Mouse (Mus musculus): ENCODE results near the gene 1700021F05Rik. TPM values are rescaled to one million over a fixed set of nuclear protein-coding genes. Genes with fewer than 3 reads are reported as not detected.

1700021F05Rik gene
- polyA plus RNA-seq, 1 experiment = 10.1 TPM

- no peak for TF ChIP-seq GATA1 (IDR thresholded peaks at IDR 0.05; ENCODE audit: low read length)
Observed at GRCm38 (mm10) chr10:43478751-43479435, 61.9 kb downstream of the 1700021F05Rik start, which contains the start of gene Bend3. Gene Bend3 (plus strand): TSS chr10:43478831.

DNA sequence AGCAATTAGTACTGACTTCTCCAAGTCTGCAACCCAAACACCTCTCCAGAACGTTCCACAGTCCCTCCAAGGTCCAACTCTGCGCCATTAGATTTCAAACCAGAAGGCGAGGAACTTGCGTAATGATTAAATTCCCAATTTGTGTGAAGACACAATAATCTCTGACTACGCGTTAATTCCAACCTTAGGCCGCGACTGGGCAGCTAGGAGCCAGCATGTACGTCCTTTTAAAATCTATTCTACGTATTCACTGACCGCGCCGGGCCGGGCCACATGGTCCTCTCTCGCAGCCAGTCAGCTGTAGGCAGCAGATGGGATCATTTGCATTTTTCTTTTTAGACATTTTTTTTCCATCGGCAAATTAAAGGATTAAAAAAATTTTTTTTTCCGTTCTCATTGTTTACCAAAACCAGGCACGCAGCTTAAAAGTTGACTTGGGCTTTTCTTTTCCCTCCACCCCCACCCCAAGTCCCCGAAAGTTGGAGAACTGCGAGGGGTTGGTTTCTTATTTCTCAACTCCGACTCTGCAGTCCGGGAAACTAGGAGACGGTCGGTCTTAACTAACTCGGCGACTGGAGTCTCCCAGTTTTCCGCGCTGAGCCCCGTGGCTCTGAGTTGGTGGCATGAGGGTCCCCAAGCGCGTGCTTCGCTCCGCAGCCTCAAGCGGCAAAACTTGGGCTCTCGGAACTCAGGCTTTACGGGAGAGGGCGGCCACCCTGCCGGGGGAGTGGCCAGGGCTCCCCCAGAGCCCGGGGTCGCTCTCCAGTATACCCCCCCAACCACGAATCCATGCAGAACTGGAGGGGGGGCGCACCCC, 62.7 kb downstream of the 1700021F05Rik start:
- no peak for TF ChIP-seq GATA1 (IDR thresholded peaks at IDR 0.05; ENCODE audit: low read length)

GRCm38 (mm10) chr10:43477459-43477858, 63.3 kb downstream of the 1700021F05Rik start:
- TF ChIP-seq GATA1 (IDR thresholded peaks at IDR 0.05; ENCODE audit: low read length) = no peak

- no peak for TF ChIP-seq GATA1 (IDR thresholded peaks at IDR 0.05; ENCODE audit: low read length)
Observed at GRCm38 (mm10) chr10:43475376-43475775, 65.4 kb downstream of the 1700021F05Rik start.

Other genes starting within 250 kb of the 1700021F05Rik start
- 7.4 and 7.5 TPM in 2 replicates for gene Bend3, start 62.2 kb downstream of the 1700021F05Rik start, polyA plus RNA-seq (2012)
- gene Gm9803, start 16.9 kb downstream of the 1700021F05Rik start, polyA plus RNA-seq (2012) = 20.2 and 35.3 TPM in 2 replicates
- gene Cd24a, start 37.3 kb upstream of the 1700021F05Rik start, polyA plus RNA-seq (2012) = 206 and 331 TPM in 2 replicates

Measured in G1E-ER4 (cell line).